Mouse (Mus musculus): ENCODE results near the gene Phc1.

- TF ChIP-seq EP300 (IDR thresholded peaks at IDR 0.05; ENCODE audit: low read depth) (no peak), CTCF (IDR thresholded peaks at IDR 0.05; ENCODE audit: low read depth) (peak; percentile 88)
Observed at GRCm38 (mm10) chr6:122308505-122309393, 31.6 kb downstream of the Phc1 start, which contains the start of gene M6pr.

Data from liver, embryonic 14.5 days (tissue).